Mouse (Mus musculus) olfactory bulb, adult 2 months (tissue): Measurements from ENCODE around the gene Cacnb3.

Source experiments
- CTCF ChIP-seq: fragments of 200-500 bp; IDR thresholded peaks from 2 replicates; pipeline ENCODE4 v1.5.1; 2012; ENCODE audit warnings: low read depth, mild to moderate bottlenecking, low read length, moderate library complexity; ENCODE audit not compliant: insufficient read depth
- POLR2A ChIP-seq: fragments of 200-500 bp; IDR thresholded peaks from 2 replicates; pipeline ENCODE4 v1.6.1; 2012; ENCODE audit warnings: mild to moderate bottlenecking, low read depth, low read length, moderate library complexity; ENCODE audit not compliant: insufficient read depth

DNA sequence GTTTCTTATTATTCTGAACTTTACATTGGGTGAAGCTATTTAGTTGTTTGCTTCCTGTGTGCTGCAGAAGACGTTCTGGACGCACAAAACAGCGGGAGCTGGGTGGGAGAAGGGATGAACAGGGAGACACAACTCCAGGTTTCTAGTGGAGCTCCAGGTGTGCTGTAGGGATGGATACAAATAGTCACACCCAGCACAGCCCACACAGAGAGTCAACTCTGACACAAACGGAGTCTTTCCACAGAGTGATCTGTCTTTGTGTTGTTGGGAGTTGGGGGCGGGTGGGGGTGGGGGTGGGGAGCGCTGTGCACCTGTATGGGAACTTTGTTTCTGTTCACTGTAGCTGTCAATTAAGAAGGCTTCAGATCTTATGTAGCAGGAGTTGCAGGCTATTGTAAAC lies 7.9 kb upstream of the Cacnb3 start:
- TF ChIP-seq CTCF = no peak
- TF ChIP-seq POLR2A = no peak
